Mouse (Mus musculus): Measurements from ENCODE around the gene Camk1d. TPM values are rescaled to one million over a fixed set of nuclear protein-coding genes. Genes with fewer than 3 reads are reported as not detected.

Gene Camk1d
- total and polyA plus RNA-seq, 2 experiments = 17.0 to 47.7 TPM

DNA sequence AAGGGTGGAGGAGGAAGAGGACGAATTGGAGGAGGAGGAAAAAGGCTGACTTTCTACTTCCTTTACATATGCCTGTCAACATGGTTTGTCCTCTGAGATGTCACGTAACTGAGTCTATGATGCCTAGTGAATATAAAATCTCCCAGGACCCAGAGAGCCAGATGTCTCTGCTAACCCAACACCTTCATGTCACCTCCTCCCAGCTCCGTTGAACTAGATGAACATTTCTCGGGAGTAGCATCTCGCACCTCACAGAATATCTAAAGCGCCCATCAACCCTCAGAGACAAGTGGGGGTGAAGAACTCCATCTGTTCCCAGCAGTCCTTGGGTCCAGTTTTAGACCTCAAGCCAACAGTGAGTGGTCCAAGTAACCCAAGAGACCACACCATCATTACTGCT is 204.3 kb downstream of the Camk1d start:
- Histone ChIP-seq H3K9ac (ENCODE audit: low read depth, low read length) (no peak overlapping the region), H3K4me1 (ENCODE audit: control insufficient read depth, insufficient read depth, low read length) (peaks cover 5% of the 10 kb centered on the region; the same call in 1 of the 2 replicates), H3K27me3 (ENCODE audit: control insufficient read depth, insufficient read depth, low read length) (no peaks in the 10 kb centered on the region), H3K27ac (replicated peaks; ENCODE audit: insufficient read depth, low read depth, low read length) (no peak overlapping the region), H3K36me3 (ENCODE audit: control insufficient read depth, insufficient read depth, low read length) (no peaks in the 10 kb centered on the region), H3K79me2 (ENCODE audit: control insufficient read depth, insufficient read depth, low read length) (peaks cover 2% of the 10 kb centered on the region; the same call in 1 of the 2 replicates), H3K4me3 (ENCODE audit: insufficient read depth, low read depth, low read length) (no peak overlapping the region)
- DNase-seq (ENCODE audit: extremely low read depth, low read depth, low spot score) = no peak
- WGBS = 93% methylated on average over 6 of the region's 6 CpGs
- TF ChIP-seq CTCF (IDR thresholded peaks at IDR 0.05; ENCODE audit: low read depth, low read length) (no peak), POLR2A (IDR thresholded peaks at IDR 0.05; ENCODE audit: extremely low read depth, insufficient read depth, low read length) (no peak)

DNA sequence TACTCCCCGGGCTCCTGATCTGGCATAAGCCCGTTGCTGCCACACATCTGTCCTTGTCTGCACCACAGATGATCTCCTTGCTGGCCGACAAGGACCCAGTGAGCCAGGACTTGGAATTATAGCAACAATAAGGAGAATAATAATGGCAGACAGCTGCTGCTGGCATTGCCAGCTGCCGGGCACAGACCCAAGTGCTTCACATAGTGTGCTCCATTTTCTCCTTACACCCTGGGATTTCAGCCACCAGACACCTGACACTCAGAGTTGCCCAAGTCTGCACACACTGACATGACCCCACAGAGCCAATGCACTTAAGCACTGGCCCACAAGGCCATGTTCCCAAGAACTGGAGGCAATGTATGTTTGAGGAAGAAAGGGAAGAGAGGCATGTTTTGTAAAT is 214.7 kb downstream of the Camk1d start:
- Histone ChIP-seq H3K9ac (ENCODE audit: low read depth, low read length) (no peak overlapping the region), H3K36me3 (ENCODE audit: control insufficient read depth, insufficient read depth, low read length) (no peaks in the 10 kb centered on the region), H3K79me2 (ENCODE audit: control insufficient read depth, insufficient read depth, low read length) (0 out of 2 replicates have a peak, but pooled peaks cover 2% of the 10 kb centered on the region), H3K27ac (replicated peaks; ENCODE audit: insufficient read depth, low read depth, low read length) (no peak overlapping the region), H3K4me1 (ENCODE audit: control insufficient read depth, insufficient read depth, low read length) (no peaks in the 10 kb centered on the region), H3K27me3 (ENCODE audit: control insufficient read depth, insufficient read depth, low read length) (no peaks in the 10 kb centered on the region), H3K4me3 (ENCODE audit: insufficient read depth, low read depth, low read length) (no peak overlapping the region)
- no peak for DNase-seq (ENCODE audit: extremely low read depth, low read depth, low spot score)
- 86% methylated on average over 4 of the region's 4 CpGs for WGBS
- TF ChIP-seq CTCF (IDR thresholded peaks at IDR 0.05; ENCODE audit: low read depth, low read length) = no peak
- no peak for TF ChIP-seq POLR2A (IDR thresholded peaks at IDR 0.05; ENCODE audit: extremely low read depth, insufficient read depth, low read length)

DNA sequence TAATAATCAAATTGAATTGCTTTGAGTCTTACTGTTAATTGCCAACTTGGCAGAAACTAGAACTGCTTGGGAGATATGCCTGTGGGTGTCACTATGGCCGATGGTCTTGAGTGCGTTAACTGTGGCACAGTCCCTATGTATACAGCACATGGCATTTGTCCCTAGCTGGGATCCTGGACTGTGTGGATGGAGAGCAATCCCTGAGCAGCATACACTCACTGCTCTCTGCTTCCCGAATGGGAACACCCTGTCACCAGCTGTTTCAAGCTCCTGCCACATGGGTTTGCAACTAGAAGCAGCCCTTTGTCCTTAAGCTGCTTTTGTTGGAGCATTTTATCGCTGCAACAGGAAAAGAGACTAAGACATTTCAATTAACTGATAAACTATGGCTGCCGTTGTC is 224.4 kb downstream of the Camk1d start:
- TF ChIP-seq CTCF (IDR thresholded peaks at IDR 0.05; ENCODE audit: low read depth, low read length) = no peak
- TF ChIP-seq POLR2A (IDR thresholded peaks at IDR 0.05; ENCODE audit: extremely low read depth, insufficient read depth, low read length) = no peak
- H3K4me3 ChIP-seq (ENCODE audit: insufficient read depth, low read depth, low read length) = no peak overlapping the region
- no peaks in the 10 kb centered on the region for H3K36me3 ChIP-seq (ENCODE audit: control insufficient read depth, insufficient read depth, low read length)
- 81% methylated on average over 5 of the region's 5 CpGs for WGBS
- no peak for DNase-seq (ENCODE audit: extremely low read depth, low read depth, low spot score)
- H3K27ac ChIP-seq (replicated peaks; ENCODE audit: insufficient read depth, low read depth, low read length) = no peak overlapping the region
- no peaks in the 10 kb centered on the region; the same call in 1 of the 2 replicates for H3K4me1 ChIP-seq (ENCODE audit: control insufficient read depth, insufficient read depth, low read length)
- H3K79me2 ChIP-seq (ENCODE audit: control insufficient read depth, insufficient read depth, low read length) = no peaks in the 10 kb centered on the region; the same call in 1 of the 2 replicates
- no peaks in the 10 kb centered on the region for H3K27me3 ChIP-seq (ENCODE audit: control insufficient read depth, insufficient read depth, low read length)
- no peak overlapping the region for H3K9ac ChIP-seq (ENCODE audit: low read depth, low read length)

DNA sequence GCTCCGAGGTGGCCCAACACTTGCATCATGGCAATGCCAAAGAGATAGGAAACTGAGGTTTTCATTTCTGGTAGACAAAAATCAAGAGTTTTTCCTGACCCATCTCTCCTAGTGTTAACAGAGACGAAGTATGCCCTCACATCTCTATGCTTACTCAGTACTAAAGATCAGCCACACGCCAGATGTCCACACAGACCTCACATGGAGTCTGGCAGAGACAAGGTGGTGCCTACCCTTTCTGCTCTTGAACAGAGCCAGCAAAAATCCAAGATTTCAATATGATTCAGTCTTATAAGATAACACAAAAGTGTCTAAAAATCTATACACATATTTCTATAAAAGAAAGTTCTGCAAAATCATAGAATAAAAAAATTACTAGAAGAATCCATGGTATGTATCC is 227.0 kb downstream of the Camk1d start:
- H3K27ac ChIP-seq (replicated peaks; ENCODE audit: insufficient read depth, low read depth, low read length) = no peak overlapping the region
- WGBS = 97% methylated on average over 3 of the region's 3 CpGs

DNA sequence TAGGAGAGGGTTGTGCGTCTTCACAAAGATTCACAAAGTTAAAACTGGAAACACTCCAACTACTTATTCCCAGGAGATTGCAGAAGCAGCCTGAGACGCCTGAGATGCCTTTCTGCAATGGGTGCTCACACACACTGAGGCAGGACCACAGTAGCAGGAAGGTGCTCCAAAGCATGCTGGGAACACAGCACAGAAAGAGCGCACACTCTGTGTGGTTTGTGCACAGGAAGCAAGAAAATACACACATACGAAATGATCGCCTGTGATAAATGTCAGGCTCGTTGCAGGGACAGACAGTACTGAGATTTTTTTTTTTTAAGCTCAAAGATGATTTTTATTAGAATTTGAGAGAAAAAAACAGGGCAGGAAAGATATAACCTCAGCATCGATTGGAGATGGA is 227.7 kb downstream of the Camk1d start:
- H3K36me3 ChIP-seq (ENCODE audit: control insufficient read depth, insufficient read depth, low read length) = no peaks in the 10 kb centered on the region
- WGBS = 88% methylated on average over 7 of the region's 7 CpGs
- no peak for TF ChIP-seq POLR2A (IDR thresholded peaks at IDR 0.05; ENCODE audit: extremely low read depth, insufficient read depth, low read length)
- no peak for TF ChIP-seq CTCF (IDR thresholded peaks at IDR 0.05; ENCODE audit: low read depth, low read length)
- H3K79me2 ChIP-seq (ENCODE audit: control insufficient read depth, insufficient read depth, low read length) = no peaks in the 10 kb centered on the region; the same call in 1 of the 2 replicates
- no peaks in the 10 kb centered on the region; the same call in 1 of the 2 replicates for H3K4me1 ChIP-seq (ENCODE audit: control insufficient read depth, insufficient read depth, low read length)
- H3K27me3 ChIP-seq (ENCODE audit: control insufficient read depth, insufficient read depth, low read length) = no peaks in the 10 kb centered on the region
- H3K27ac ChIP-seq (replicated peaks; ENCODE audit: insufficient read depth, low read depth, low read length) = no peak overlapping the region
- no peak overlapping the region for H3K4me3 ChIP-seq (ENCODE audit: insufficient read depth, low read depth, low read length)
- DNase-seq (ENCODE audit: extremely low read depth, low read depth, low spot score) = no peak
- H3K9ac ChIP-seq (ENCODE audit: low read depth, low read length) = no peak overlapping the region

More for the DNA sequence above, 227.0 kb downstream of the Camk1d start:
- Histone ChIP-seq H3K9ac (ENCODE audit: low read depth, low read length) (no peak overlapping the region), H3K27me3 (ENCODE audit: control insufficient read depth, insufficient read depth, low read length) (no peaks in the 10 kb centered on the region), H3K36me3 (ENCODE audit: control insufficient read depth, insufficient read depth, low read length) (no peaks in the 10 kb centered on the region), H3K4me1 (ENCODE audit: control insufficient read depth, insufficient read depth, low read length) (no peaks in the 10 kb centered on the region; the same call in 1 of the 2 replicates), H3K4me3 (ENCODE audit: insufficient read depth, low read depth, low read length) (no peak overlapping the region), H3K79me2 (ENCODE audit: control insufficient read depth, insufficient read depth, low read length) (no peaks in the 10 kb centered on the region; the same call in 1 of the 2 replicates)
- no peak for DNase-seq (ENCODE audit: extremely low read depth, low read depth, low spot score)
- TF ChIP-seq CTCF (IDR thresholded peaks at IDR 0.05; ENCODE audit: low read depth, low read length) (no peak), POLR2A (IDR thresholded peaks at IDR 0.05; ENCODE audit: extremely low read depth, insufficient read depth, low read length) (no peak)

DNA sequence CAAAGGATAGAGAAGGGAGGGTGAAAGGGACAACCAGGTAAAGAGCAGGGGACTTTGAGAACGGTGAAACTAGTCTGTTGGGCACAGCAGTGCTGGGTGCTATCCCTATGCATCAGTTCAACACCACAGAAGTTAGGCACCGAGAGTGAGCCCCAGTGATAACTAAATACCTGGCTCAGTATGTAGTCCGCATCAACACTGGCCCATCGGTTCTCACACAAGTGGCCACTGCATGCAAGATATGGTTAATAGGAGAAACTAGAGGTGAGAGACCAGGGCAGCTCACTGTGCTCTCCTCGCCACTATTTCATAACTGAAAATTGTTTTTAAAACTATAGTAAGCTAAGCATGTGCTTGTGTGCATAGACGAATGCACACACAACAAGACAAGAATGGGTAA is 228.5 kb downstream of the Camk1d start:
- H3K9ac ChIP-seq (ENCODE audit: low read depth, low read length) = no peak overlapping the region
- WGBS = 95% methylated on average over 6 of the region's 6 CpGs
- H3K79me2 ChIP-seq (ENCODE audit: control insufficient read depth, insufficient read depth, low read length) = no peaks in the 10 kb centered on the region; the same call in 1 of the 2 replicates
- H3K4me3 ChIP-seq (ENCODE audit: insufficient read depth, low read depth, low read length) = no peak overlapping the region
- TF ChIP-seq CTCF (IDR thresholded peaks at IDR 0.05; ENCODE audit: low read depth, low read length) = no peak
- TF ChIP-seq POLR2A (IDR thresholded peaks at IDR 0.05; ENCODE audit: extremely low read depth, insufficient read depth, low read length) = no peak
- no peak overlapping the region for H3K27ac ChIP-seq (replicated peaks; ENCODE audit: insufficient read depth, low read depth, low read length)
- no peaks in the 10 kb centered on the region; the same call in 1 of the 2 replicates for H3K4me1 ChIP-seq (ENCODE audit: control insufficient read depth, insufficient read depth, low read length)
- H3K36me3 ChIP-seq (ENCODE audit: control insufficient read depth, insufficient read depth, low read length) = no peaks in the 10 kb centered on the region
- no peaks in the 10 kb centered on the region for H3K27me3 ChIP-seq (ENCODE audit: control insufficient read depth, insufficient read depth, low read length)
- no peak for DNase-seq (ENCODE audit: extremely low read depth, low read depth, low spot score)
